Mouse (Mus musculus) brain, embryonic 14.5 days (tissue): ENCODE results near the gene Rps27.

Experiments
- CTCF ChIP-seq: fragments of 200-500 bp; IDR thresholded peaks from 2 replicates; pipeline ENCODE4 v1.5.1; 2012; ENCODE audit warnings: inconsistent platforms, mild to moderate bottlenecking, moderate library complexity, borderline replicate concordance; ENCODE audit not compliant: insufficient read depth, insufficient read length; ENCODE audit errors: extremely low read depth
- POLR2A ChIP-seq: fragments of 200-500 bp; IDR thresholded peaks from 2 replicates; pipeline ENCODE4 v1.6.1; 2012; ENCODE audit warnings: mild to moderate bottlenecking, inconsistent platforms, borderline replicate concordance; ENCODE audit not compliant: poor library complexity, insufficient read depth, insufficient read length, severe bottlenecking; ENCODE audit errors: extremely low read depth

DNA sequence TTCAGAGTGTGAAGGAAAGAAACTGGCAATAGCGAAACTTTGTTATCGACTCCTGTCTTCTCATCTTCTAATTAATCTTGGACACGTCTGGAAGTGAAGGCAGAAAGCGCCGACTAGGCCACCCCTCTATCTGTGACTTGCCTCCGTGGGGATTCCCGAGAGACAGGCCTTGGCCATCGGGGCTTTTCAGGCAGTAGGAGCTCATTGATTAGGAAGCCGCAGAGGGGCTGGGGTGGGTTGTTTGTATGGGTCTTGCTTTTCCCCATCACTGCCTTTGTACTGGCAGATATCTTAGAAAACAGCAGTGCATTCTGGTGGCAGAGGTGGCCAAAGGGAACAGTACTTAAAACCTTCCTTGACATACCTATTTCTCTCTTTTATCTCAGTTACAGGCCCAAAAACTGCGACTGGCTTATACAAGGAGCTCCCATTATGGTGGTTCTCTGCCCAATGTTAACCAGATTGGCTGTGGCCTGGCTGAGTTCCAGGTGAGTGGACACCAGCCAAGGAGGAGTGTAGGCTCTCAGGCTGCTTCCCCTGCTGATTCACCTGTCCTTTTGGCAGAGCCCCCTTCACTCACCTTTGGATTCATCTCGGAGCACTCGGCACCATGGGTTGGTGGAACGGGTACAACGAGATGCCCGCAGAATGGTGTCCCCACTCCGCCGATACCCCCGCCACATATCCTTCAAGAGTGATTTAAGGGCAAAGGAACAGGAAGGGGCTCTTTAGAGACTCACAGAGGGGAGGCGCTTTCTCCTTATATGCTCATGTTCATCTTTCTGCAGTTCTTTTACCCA, 43.5 kb upstream of the Rps27 start:
- TF ChIP-seq POLR2A (no peak), CTCF (no peak)
